Mouse (Mus musculus): ENCODE measurements around the gene Slc51a.
"Not testable (repeated sequence)": the region's sequence is repeated elsewhere in the genome, so short reads cannot be mapped to it uniquely, and the experiment has no call there.

The Slc51a gene

GRCm38 (mm10) chr16:32509066-32509942, 21.6 kb upstream of the Slc51a start:
- no peak for DNase-seq (ENCODE audit: low spot score)

GRCm38 (mm10) chr16:32508506-32509065, 20.9 kb upstream of the Slc51a start:
- DNase-seq (ENCODE audit: low spot score), result no peak

DNA sequence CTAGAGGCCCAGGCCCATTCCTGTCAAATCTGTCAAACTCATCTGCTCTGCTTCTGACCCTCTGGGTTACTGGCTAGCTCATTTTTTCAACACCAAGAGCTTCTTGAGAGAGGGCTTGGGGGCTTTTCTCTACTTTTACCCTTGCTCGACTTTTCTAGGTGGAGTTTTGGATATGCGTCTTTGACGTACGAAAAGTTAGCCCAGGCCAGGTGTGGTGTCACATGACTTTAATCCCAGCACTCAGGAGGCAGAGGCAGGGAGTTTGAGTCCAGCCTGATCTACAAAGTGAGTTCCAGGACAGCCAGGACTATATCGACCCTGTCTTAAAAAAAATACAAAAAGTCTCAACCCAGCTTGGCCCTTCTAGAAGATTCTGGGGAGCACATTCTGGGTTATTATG, 20.4 kb upstream of the Slc51a start:
- DNase-seq (ENCODE audit: low spot score), result no peak

DNA sequence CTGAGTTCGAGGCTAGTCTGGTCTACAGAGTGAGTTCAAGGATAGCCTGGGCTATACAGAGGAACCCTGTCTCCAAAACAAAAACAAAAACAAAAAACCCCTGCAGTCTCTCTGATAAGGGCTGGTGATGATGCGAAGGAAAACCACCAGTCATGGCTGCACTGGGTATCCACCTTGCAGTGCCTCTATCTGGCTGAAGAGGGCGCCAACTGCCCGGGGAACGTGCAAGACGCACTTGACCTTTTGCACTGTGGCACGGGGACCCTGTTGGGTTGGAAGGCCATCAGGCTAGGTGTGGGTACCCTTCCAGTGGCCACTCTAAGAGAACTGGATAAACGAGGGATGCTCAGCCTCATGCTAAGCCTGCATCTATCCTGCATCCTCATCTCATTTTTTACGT, 19.7 kb upstream of the Slc51a start:
- DNase-seq (ENCODE audit: low spot score), result peak; percentile 52

DNA sequence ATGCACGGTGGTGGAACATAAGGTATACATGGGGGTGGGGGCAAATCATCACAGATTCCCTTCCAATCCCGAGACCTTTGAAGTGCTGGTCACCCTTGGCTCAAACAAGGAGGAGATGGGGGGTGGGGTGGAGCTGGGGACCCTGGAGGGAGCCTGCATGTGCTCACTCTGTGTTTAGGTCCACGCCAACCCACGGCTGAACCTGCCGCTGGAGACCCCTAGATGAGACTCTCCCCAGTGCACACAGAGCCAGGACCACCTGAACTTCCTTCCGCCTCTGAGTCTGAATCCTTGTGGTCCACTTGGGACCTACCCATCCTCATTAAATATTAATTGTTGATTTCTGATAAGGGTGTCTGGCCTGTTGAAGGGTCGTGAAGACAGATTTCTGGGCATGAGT, 19.2 kb upstream of the Slc51a start:
- DNase-seq (ENCODE audit: low spot score), result no peak

GRCm38 (mm10) chr16:32506298-32506697, 18.6 kb upstream of the Slc51a start:
- no peak for DNase-seq (ENCODE audit: low spot score)

DNA sequence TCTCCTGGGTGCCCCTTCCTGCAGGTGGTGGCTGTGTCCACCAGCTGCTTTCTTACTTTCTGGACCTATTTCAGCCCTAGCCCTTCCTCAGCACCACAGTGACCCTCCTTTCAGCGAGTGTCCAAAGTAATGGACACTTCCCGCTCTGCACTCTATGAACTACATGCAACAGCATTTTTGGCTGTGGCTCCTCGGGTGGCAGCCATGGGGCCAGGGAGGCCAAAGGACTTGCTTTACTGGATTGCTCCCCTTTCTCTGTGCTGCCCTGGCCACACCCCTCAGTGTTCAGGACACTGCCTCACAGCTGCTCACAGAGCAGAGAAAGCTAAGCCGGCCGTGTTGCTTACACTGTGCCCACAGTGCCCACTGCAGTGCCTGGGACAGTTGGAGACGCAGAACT, 16.0 kb upstream of the Slc51a start:
- DNase-seq (ENCODE audit: low spot score), result no peak

GRCm38 (mm10) chr16:32502621-32503335, 15.1 kb upstream of the Slc51a start:
- no peak for DNase-seq (ENCODE audit: low spot score)

- DNase-seq (ENCODE audit: low spot score), result no peak
Measured at GRCm38 (mm10) chr16:32501459-32501858, 13.8 kb upstream of the Slc51a start.

GRCm38 (mm10) chr16:32499430-32500037, 11.9 kb upstream of the Slc51a start:
- DNase-seq (ENCODE audit: low spot score), result peak; percentile 85

DNA sequence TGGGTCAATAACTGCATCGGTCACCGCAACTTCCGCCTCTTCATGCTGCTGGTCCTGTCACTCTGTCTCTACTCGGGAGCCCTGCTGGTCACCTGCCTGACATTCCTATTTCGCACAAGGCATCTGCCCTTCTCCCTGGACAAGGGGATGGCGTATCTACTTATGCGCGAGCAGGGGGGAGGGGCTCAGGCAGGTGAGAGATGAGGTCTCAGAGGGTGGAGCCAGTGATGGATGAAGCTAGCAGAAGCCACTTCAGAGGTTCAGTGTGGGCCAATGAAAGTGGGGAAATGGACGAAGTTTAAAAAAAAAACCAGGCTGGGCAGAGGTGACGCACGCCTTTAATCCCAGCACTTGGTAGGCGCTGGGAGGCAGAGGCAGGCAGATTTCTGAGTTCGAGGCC, 11.3 kb upstream of the Slc51a start:
- no peak for DNase-seq (ENCODE audit: low spot score)

GRCm38 (mm10) chr16:32495965-32496364, 8.3 kb upstream of the Slc51a start, which contains the start of gene Zdhhc19:
Gene Zdhhc19, plus strand, starts transcription at chr16:32496265.
- DNase-seq (ENCODE audit: low spot score), result no peak

DNA sequence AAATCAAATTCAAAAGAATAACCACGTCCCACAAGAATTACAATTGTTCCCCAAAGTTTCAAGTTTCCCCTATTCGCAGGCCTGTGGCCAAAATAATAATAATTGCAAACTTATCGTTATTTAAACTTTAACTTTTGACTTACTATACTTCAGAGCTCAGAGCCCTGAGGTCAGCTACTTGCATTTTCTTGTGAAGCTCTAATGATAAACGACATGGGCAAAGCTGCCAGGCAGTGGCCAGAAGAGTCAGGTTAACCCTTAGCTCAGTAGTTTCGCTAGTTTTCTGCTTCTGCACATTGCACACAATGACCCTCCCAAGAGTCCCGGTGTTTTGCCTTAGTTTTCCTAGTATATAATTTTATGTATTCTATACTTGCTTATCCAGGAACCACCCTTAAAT, 6.7 kb upstream of the Slc51a start:
- not testable (repeated sequence) for DNase-seq (ENCODE audit: low spot score)

DNA sequence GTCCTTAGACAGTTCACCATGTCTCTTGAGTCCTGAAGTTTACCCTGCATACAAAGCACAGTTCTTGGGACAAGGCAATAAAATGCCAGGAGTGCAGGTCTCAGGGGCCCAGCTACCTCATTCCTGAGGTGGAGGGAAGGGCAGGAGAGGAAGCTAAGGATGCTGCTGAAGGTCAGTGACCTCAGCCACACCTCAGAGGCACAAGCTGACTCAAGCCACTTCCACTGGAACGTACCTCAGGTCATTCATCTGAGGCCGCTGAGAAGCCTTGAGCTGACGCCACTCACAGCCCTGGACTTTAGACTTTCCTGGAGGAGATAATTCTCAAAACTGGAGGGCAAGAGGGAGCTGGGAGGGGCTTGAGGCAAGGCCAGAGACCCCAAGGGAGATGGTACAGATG, 1.3 kb upstream of the Slc51a start:
- DNase-seq (ENCODE audit: low spot score), result no peak

GRCm38 (mm10) chr16:32486046-32486445, 1.6 kb downstream of the Slc51a start:
- DNase-seq (ENCODE audit: low spot score), result no peak

DNA sequence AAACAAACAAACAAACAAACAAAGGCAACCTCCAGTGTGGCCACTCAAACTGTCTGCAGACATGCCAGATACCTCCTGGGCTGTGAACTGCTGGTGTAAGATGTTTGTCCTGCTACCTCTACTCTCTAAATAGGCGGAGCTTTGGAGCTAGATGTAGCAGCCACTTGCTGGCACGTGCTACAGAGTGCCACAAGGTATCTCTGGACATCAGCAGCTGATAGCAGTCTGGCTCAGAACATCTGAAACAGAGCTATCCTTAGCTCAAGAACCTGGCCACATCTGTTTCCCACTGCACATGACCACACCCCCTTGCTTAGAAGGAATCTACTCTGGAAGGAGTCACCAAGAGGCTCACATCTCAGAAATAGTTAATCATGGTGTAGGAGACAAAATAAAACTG, 2.5 kb downstream of the Slc51a start:
- DNase-seq (ENCODE audit: low spot score), result no peak

- no peak for DNase-seq (ENCODE audit: low spot score)
Measured at GRCm38 (mm10) chr16:32484431-32484871, 3.2 kb downstream of the Slc51a start.

DNA sequence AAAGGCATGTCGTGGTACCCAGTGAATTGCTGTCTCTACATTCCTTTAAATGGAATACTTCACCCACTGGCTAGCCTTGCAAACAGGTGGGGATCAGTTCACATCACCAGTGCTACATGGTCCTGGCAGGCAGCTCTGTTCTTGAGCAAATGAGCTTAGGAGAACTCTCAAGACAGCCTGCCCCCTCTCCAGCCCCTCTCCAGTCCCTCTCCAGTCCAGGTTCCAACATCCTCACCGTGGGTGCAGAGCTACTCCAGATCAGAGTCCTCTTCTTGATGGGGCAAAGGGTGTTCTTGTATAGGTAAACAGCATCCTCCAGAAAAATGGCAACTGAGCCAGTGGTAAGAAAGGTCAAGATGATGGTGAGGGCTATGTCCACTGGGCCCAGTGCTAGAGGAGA, 8.3 kb downstream of the Slc51a start:
- DNase-seq (ENCODE audit: low spot score), result no peak

- no peak for DNase-seq (ENCODE audit: low spot score)
Measured at GRCm38 (mm10) chr16:32477315-32477714, 10.4 kb downstream of the Slc51a start.

GRCm38 (mm10) chr16:32472276-32473015, 15.2 kb downstream of the Slc51a start:
- no peak for DNase-seq (ENCODE audit: low spot score)

DNA sequence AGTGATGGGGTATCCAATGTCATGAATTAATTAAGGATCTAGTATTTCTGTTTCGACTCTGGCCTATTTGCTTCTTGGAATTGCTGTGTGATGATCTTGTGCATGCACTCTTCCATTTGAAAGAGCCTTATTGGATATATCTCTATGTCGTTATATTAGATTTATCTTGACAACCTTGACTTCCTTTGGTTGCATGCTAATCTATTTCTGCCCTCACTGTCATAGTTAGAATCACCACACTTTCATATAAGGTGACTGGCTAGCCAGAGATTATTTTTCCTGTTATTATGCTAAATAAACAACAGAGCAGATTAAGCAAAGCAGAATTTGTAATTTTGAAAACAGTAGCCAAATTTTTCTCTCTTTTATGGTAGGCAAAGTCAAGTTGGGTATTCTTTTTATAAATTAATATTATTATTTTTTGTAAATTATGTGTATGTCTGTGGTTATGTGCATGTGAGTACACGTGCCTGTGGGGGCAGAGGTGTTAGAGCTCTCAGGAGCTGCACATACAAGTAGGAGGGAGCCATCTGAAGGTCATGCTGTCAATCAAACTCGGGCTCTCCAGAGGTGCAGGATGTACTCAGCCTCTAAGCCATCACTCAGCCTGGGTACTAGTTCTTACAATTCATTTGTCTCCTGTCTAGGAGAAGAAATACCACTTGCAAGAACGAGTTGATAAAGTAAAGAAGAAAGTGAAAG, 18.1 kb downstream of the Slc51a start:
- DNase-seq (ENCODE audit: low spot score), result no peak
